Mouse (Mus musculus): ENCODE data around the gene Ksr2. TPM values are rescaled to one million over a fixed set of nuclear protein-coding genes. Genes with fewer than 3 reads are reported as not detected.

Gene Ksr2
- polyA plus RNA-seq, 1 experiment, result 0.03 TPM

- peaks cover 7% of the 10 kb centered on the region; the same call in 1 of the 2 replicates for H3K9me3 ChIP-seq
- TF ChIP-seq FLI1 (IDR thresholded peaks at IDR 0.05; ENCODE audit: low read length), result no peak
- no peak for TF ChIP-seq GATA1 (IDR thresholded peaks at IDR 0.05; ENCODE audit: borderline replicate concordance, low read length)
- peaks cover 12% of the 10 kb centered on the region for H3K4me1 ChIP-seq
- peaks cover 9% of the 10 kb centered on the region for H3K27me3 ChIP-seq (replicated peaks)
- H3K4me3 ChIP-seq (replicated peaks), result no peak overlapping the region
- H3K36me3 ChIP-seq (replicated peaks; ENCODE audit: low read length), result no peaks in the 10 kb centered on the region
Observed at GRCm38 (mm10) chr5:117509511-117510375, 95.9 kb downstream of the Ksr2 start.

GRCm38 (mm10) chr5:117510864-117511263, 97.1 kb downstream of the Ksr2 start:
- Histone ChIP-seq H3K27me3 (replicated peaks) (peaks cover 9% of the 10 kb centered on the region), H3K36me3 (replicated peaks; ENCODE audit: low read length) (no peaks in the 10 kb centered on the region), H3K4me1 (peaks cover 12% of the 10 kb centered on the region), H3K4me3 (replicated peaks) (peak overlapping the region; percentile 18), H3K9me3 (peaks cover 3% of the 10 kb centered on the region; the same call in 1 of the 2 replicates)
- TF ChIP-seq GATA1 (IDR thresholded peaks at IDR 0.05; ENCODE audit: borderline replicate concordance, low read length) (no peak), FLI1 (IDR thresholded peaks at IDR 0.05; ENCODE audit: low read length) (no peak)

DNA sequence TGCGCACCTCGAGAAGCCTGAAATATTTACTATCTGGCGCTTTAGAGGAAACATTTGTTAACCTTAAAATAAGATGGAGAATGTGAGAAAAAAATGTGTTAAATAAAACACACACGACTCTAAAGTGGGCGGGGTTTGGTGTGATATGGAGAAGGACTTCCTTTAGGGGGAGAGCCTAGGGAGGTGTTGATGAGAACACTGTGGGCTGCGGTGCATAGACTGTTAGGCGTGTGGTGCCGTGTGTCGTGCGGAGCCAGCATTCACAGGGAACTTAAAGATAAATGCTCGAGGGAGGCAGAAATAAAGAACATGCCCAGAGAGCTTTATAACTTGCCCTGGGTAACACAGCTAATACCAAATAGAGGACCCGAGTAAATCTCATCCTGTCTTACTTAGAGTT, 101.6 kb downstream of the Ksr2 start:
- TF ChIP-seq GATA1 (IDR thresholded peaks at IDR 0.05; ENCODE audit: borderline replicate concordance, low read length) (no peak), FLI1 (IDR thresholded peaks at IDR 0.05; ENCODE audit: low read length) (no peak)
- Histone ChIP-seq H3K36me3 (replicated peaks; ENCODE audit: low read length) (no peaks in the 10 kb centered on the region), H3K27me3 (replicated peaks) (peaks cover 14% of the 10 kb centered on the region), H3K4me3 (replicated peaks) (no peak overlapping the region), H3K4me1 (peaks cover 7% of the 10 kb centered on the region), H3K9me3 (peaks cover 6% of the 10 kb centered on the region; the same call in 1 of the 2 replicates)

DNA sequence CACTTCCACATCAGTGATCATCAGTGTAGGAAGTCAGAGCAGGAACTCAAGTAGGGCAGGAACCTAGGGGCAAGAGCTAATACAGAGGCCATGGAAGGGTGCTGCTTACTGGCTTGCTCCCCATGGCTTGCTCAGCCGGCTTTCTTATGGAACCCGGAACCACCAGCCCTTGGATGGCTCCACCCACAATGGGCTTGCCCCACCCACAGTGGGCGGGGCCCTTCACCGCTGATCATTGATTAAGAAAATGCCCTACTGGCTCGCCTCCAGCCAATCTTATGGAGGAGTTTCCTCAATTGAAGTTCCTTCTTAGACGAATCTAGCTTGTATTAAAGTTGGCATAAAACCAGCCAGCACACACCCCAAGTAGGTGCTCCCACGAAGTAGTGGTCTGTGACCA, 102.1 kb downstream of the Ksr2 start:
- peaks cover 6% of the 10 kb centered on the region; the same call in 1 of the 2 replicates for H3K9me3 ChIP-seq
- H3K4me3 ChIP-seq (replicated peaks), result no peak overlapping the region
- H3K4me1 ChIP-seq, result peaks cover 5% of the 10 kb centered on the region
- TF ChIP-seq GATA1 (IDR thresholded peaks at IDR 0.05; ENCODE audit: borderline replicate concordance, low read length), result no peak
- TF ChIP-seq FLI1 (IDR thresholded peaks at IDR 0.05; ENCODE audit: low read length), result no peak
- peaks cover 14% of the 10 kb centered on the region for H3K27me3 ChIP-seq (replicated peaks)
- no peaks in the 10 kb centered on the region for H3K36me3 ChIP-seq (replicated peaks; ENCODE audit: low read length)

DNA sequence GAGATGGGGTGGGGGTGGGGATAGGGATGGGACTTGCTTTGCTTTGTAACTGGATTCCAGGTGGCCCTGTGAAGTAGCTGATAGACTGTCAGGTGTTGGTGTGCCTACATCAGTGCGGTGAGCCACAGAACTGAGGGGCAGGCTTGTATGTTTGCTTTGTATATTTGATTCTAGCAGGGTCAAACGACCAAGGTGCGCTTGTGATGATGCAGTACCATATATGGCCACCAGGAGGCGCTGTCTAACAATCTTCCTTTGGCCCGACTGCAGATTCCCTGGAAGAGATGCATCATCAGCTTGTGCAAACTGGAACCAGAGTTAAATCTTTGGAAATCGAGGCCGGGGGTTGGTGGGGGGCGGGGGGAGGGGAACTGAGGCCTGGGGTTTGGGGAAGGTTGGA, 102.8 kb downstream of the Ksr2 start:
- no peaks in the 10 kb centered on the region for H3K4me1 ChIP-seq

GRCm38 (mm10) chr5:117519858-117520495, 106.2 kb downstream of the Ksr2 start:
- H3K9me3 ChIP-seq, result peaks cover 11% of the 10 kb centered on the region; the same call in 1 of the 2 replicates

More for the DNA sequence above, 102.8 kb downstream of the Ksr2 start:
- H3K4me3 ChIP-seq (replicated peaks), result no peak overlapping the region
- H3K36me3 ChIP-seq (replicated peaks; ENCODE audit: low read length), result no peaks in the 10 kb centered on the region
- TF ChIP-seq FLI1 (IDR thresholded peaks at IDR 0.05; ENCODE audit: low read length), result no peak
- no peak for TF ChIP-seq GATA1 (IDR thresholded peaks at IDR 0.05; ENCODE audit: borderline replicate concordance, low read length)
- peaks cover 6% of the 10 kb centered on the region; the same call in 1 of the 2 replicates for H3K9me3 ChIP-seq
- H3K27me3 ChIP-seq (replicated peaks), result peaks cover 14% of the 10 kb centered on the region

DNA sequence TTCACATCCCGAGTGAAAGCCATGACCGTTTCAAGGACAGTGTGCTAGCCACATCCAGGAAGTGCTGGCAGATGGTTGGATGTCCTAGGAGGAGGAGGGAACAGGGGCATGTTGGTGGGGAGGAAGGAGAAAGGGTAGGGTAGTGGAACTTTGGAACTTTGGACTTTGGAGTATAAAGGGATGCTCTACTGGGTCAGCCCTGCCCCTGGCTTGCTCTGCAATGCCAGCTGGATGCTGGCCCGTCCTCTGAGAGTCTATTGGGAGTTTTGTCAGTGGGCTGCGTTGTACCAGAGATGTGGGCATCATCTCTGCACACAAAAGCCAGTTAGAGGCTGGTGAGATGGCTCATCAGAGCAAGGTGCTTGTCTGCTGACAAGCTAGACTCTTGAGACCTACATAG, 107.4 kb downstream of the Ksr2 start:
- Histone ChIP-seq H3K36me3 (replicated peaks; ENCODE audit: low read length) (no peaks in the 10 kb centered on the region), H3K4me1 (no peaks in the 10 kb centered on the region), H3K27me3 (replicated peaks) (peaks cover 16% of the 10 kb centered on the region), H3K9me3 (peaks cover 5% of the 10 kb centered on the region; the same call in 1 of the 2 replicates), H3K4me3 (replicated peaks) (no peak overlapping the region)
- TF ChIP-seq GATA1 (IDR thresholded peaks at IDR 0.05; ENCODE audit: borderline replicate concordance, low read length), result no peak
- TF ChIP-seq FLI1 (IDR thresholded peaks at IDR 0.05; ENCODE audit: low read length), result no peak

More at GRCm38 (mm10) chr5:117519858-117520495, 106.2 kb downstream of the Ksr2 start:
- H3K4me1 ChIP-seq, result no peaks in the 10 kb centered on the region
- H3K27me3 ChIP-seq (replicated peaks), result peaks cover 13% of the 10 kb centered on the region
- TF ChIP-seq FLI1 (IDR thresholded peaks at IDR 0.05; ENCODE audit: low read length), result no peak
- TF ChIP-seq GATA1 (IDR thresholded peaks at IDR 0.05; ENCODE audit: borderline replicate concordance, low read length), result no peak
- H3K36me3 ChIP-seq (replicated peaks; ENCODE audit: low read length), result no peaks in the 10 kb centered on the region
- no peak overlapping the region for H3K4me3 ChIP-seq (replicated peaks)

DNA sequence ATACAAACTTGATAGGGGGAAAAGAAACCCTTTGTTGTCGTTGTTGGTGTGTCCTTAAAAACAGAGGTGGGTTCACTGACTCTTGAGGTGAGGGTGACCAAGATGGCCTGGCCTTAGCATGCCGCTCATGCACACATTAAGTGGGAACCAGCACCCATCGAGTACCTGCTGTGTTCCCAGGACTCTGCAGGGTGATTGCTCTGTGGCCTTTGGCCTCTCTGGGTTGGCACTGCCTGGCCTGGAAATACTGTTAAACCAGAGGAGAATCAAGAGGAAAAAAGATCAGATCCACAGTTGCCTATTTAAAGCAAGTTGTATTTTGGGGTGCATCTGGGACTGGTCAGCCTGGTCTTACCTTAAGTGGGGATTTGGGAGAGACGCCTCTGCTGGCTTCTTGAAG, 107.9 kb downstream of the Ksr2 start:
- no peaks in the 10 kb centered on the region for H3K36me3 ChIP-seq (replicated peaks; ENCODE audit: low read length)
- TF ChIP-seq FLI1 (IDR thresholded peaks at IDR 0.05; ENCODE audit: low read length) (no peak), GATA1 (IDR thresholded peaks at IDR 0.05; ENCODE audit: borderline replicate concordance, low read length) (no peak)
- H3K4me3 ChIP-seq (replicated peaks), result no peak overlapping the region
- peaks cover 18% of the 10 kb centered on the region for H3K27me3 ChIP-seq (replicated peaks)
- H3K9me3 ChIP-seq, result peaks cover 5% of the 10 kb centered on the region; the same call in 1 of the 2 replicates
- H3K4me1 ChIP-seq, result no peaks in the 10 kb centered on the region

DNA sequence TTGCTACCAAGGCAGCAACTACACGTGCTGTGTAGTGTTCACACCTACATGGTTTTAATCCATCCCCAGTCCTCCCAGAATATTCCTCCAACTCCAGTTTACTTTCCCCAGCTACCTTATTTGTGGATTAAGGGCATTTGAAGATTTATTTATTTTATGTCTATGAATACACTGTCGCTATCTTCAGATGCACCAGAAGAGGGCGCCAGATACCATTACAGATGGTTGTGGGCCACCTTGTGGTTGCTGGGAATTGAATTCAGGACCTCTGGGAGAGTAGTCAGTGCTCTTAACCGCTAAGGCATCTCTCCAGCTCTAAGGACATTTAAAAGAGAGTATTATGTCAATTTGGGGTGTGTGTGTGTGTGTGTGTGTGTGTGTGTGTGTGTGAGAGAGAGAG, 108.7 kb downstream of the Ksr2 start:
- Histone ChIP-seq H3K4me3 (replicated peaks) (no peak overlapping the region), H3K27me3 (replicated peaks) (peaks cover 17% of the 10 kb centered on the region), H3K36me3 (replicated peaks; ENCODE audit: low read length) (no peaks in the 10 kb centered on the region), H3K4me1 (no peaks in the 10 kb centered on the region), H3K9me3 (peaks cover 5% of the 10 kb centered on the region; the same call in 1 of the 2 replicates)
- TF ChIP-seq FLI1 (IDR thresholded peaks at IDR 0.05; ENCODE audit: low read length) (no peak), GATA1 (IDR thresholded peaks at IDR 0.05; ENCODE audit: borderline replicate concordance, low read length) (no peak)

DNA sequence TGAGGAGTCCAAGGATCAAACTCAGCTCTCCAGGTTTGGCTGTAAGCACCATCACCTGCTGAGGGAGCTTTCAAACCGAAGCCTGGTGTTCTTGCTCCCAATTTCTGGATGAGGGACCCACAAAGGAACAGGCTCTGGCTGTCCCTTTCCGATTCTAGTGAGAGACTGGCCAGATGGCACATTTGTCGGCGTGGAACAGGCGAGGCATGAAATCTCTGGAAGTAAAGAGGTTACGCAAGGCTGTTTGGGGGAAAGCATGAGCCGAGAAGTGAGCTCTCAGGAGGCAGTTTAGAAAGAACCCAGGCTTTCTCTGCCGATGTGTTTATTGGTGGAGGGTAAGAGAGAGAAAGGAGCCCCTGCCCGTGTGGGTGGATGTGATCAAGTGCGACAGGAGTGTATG, 109.2 kb downstream of the Ksr2 start:
- Histone ChIP-seq H3K4me3 (replicated peaks) (no peak overlapping the region), H3K9me3 (peaks cover 5% of the 10 kb centered on the region; the same call in 1 of the 2 replicates), H3K4me1 (no peaks in the 10 kb centered on the region), H3K27me3 (replicated peaks) (peaks cover 16% of the 10 kb centered on the region), H3K36me3 (replicated peaks; ENCODE audit: low read length) (no peaks in the 10 kb centered on the region)
- TF ChIP-seq FLI1 (IDR thresholded peaks at IDR 0.05; ENCODE audit: low read length), result no peak
- TF ChIP-seq GATA1 (IDR thresholded peaks at IDR 0.05; ENCODE audit: borderline replicate concordance, low read length), result no peak
